Mouse (Mus musculus): ENCODE results near the gene Flnc. TPM values are rescaled to one million over a fixed set of nuclear protein-coding genes. Genes with fewer than 3 reads are reported as not detected.

Gene Flnc
- polyA plus RNA-seq, 1 experiment from 2014 or later, result 2.5 TPM

DNA sequence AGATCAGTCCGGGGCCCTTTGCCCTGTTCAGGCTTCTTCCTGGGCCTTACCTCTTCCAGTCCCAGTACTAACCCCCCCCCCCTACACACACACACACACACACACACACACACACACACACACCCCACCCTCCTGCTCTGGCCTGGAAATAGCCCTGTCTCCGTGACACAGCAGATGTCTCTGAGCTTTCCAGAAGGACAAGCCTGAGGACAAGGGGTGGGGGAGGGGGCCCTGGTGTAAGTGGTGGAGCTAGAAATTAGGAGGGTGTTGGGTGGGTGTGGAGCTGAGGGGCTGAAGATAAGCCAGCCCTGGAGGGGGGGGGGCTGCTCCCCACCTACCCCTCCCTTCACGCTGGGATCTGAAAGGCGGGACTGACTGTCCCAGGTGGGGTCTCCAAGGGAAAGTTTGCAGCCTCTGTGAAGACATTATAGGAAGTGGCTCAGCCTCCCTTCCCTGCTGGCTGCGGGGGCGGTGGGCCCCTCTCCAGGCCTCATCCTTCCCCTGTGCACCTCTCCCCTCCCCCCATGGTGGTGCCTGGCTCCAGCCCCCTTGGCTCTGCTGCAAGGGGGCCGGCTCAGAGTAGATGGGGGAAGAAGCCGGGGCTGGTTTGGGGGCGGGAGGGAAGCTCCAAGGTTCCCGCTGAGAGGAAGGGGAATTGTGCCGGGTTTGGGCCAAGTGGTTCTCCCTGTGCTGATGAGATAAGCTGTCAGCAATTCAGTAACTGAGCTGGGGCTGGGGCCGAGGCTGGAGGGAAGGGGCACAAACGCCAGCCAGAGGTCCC lies 2.0 kb downstream of the Flnc start:
- peaks cover 34% of the 10 kb centered on the region for H3K4me1 ChIP-seq (ENCODE audit: control insufficient read depth, insufficient read depth, low read length)
- peak overlapping the region; percentile 11 for H3K4me3 ChIP-seq (ENCODE audit: low read depth, low read length)
- H3K27ac ChIP-seq (ENCODE audit: low read depth, low read length), result peak overlapping the region; percentile 40; the same call in 1 of the 2 replicates
- no peaks in the 10 kb centered on the region for H3K9me3 ChIP-seq (ENCODE audit: control insufficient read depth, low read length)
- peak overlapping the region; percentile 49 for H3K9ac ChIP-seq (ENCODE audit: low read length)
- peak overlapping the region; percentile 36 for H3K4me2 ChIP-seq
- WGBS, result 3% methylated on average over 13 of the region's 13 CpGs
- DNase-seq (ENCODE audit: low spot score, missing footprints) (peak; percentile 91), ATAC-seq (ENCODE audit: low FRiP score) (peak; percentile 49)
- H3K27me3 ChIP-seq (ENCODE audit: control insufficient read depth, insufficient read depth, low read length), result peaks cover 34% of the 10 kb centered on the region
- H3K36me3 ChIP-seq (ENCODE audit: control insufficient read depth, insufficient read depth, low read length), result no peaks in the 10 kb centered on the region

- Histone ChIP-seq H3K27me3 (ENCODE audit: control insufficient read depth, insufficient read depth, low read length) (peaks cover 34% of the 10 kb centered on the region), H3K36me3 (ENCODE audit: control insufficient read depth, insufficient read depth, low read length) (no peaks in the 10 kb centered on the region), H3K27ac (ENCODE audit: low read depth, low read length) (peak overlapping the region; percentile 40; the same call in 1 of the 2 replicates), H3K9me3 (ENCODE audit: control insufficient read depth, low read length) (no peaks in the 10 kb centered on the region), H3K4me1 (ENCODE audit: control insufficient read depth, insufficient read depth, low read length) (peaks cover 34% of the 10 kb centered on the region), H3K4me3 (ENCODE audit: low read depth, low read length) (no peak overlapping the region), H3K4me2 (peak overlapping the region; percentile 36), H3K9ac (ENCODE audit: low read length) (peak overlapping the region; percentile 40; the same call in 1 of the 2 replicates)
- WGBS, result 11% methylated on average over 6 of the region's 6 CpGs
- DNase-seq (ENCODE audit: low spot score, missing footprints) (peak; percentile 89), ATAC-seq (ENCODE audit: low FRiP score) (peak; percentile 68)
Observed at GRCm38 (mm10) chr6:29435940-29436451, 2.9 kb downstream of the Flnc start.

DNA sequence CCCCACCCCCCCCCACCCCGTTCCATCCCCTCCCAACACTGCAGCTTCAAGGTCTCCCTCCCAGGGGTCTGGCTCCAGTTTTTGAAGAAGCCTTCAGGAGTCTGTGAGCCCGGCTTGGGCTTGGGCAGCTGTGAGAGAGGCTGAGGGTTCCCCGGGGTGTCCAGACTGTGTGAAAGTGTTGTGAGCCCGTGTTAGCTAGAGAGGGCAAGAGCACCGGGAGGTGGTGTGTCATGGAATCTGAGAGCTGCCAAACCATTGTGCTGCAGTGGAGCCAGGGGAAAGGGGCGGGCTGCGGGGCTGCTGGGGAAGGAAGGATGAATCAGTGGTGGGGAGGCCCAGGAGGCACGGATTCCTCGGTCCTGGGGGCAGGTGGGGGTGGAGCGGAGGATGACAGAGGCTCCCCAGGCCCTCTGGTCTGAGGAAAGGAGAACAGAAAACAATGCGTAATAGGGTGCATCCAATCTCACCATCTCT lies 3.4 kb downstream of the Flnc start:
- no peak overlapping the region for H3K4me3 ChIP-seq (ENCODE audit: low read depth, low read length)
- H3K9ac ChIP-seq (ENCODE audit: low read length), result peak overlapping the region; percentile 39; the same call in 1 of the 2 replicates
- peaks cover 34% of the 10 kb centered on the region for H3K27me3 ChIP-seq (ENCODE audit: control insufficient read depth, insufficient read depth, low read length)
- DNase-seq (ENCODE audit: low spot score, missing footprints), result no peak
- peak overlapping the region; percentile 12; the same call in 1 of the 2 replicates for H3K27ac ChIP-seq (ENCODE audit: low read depth, low read length)
- peaks cover 34% of the 10 kb centered on the region for H3K4me1 ChIP-seq (ENCODE audit: control insufficient read depth, insufficient read depth, low read length)
- 7% methylated on average over 11 of the region's 11 CpGs for WGBS
- peak; percentile 35 for ATAC-seq (ENCODE audit: low FRiP score)
- no peaks in the 10 kb centered on the region for H3K36me3 ChIP-seq (ENCODE audit: control insufficient read depth, insufficient read depth, low read length)
- no peaks in the 10 kb centered on the region for H3K9me3 ChIP-seq (ENCODE audit: control insufficient read depth, low read length)
- H3K4me2 ChIP-seq, result peak overlapping the region; percentile 36

DNA sequence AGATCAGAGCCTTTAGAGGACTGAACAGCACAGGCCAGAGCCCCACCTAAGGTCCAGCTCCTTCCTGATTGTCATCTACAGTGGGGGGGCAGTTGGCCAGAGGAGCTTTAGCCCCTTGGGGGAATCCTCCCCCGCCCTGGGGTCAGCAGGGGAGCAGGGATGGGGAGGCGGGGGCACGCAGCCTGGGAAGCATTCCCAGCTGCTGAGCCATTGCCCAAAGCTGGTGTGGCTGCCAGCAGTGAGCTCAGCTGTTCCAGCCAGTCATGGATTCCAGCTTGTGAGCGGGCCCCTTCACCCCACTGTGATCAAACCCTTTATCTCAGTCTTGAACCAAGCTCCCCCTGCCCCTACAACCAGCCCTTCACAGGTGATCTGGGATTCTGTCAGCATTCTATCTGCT lies 6.2 kb downstream of the Flnc start:
- H3K27ac ChIP-seq (ENCODE audit: low read depth, low read length), result no peak overlapping the region
- ATAC-seq (ENCODE audit: low FRiP score), result no peak

GRCm38 (mm10) chr6:29439789-29440188 lies 6.7 kb downstream of the Flnc start:
- Histone ChIP-seq H3K36me3 (ENCODE audit: control insufficient read depth, insufficient read depth, low read length) (no peaks in the 10 kb centered on the region), H3K4me3 (ENCODE audit: low read depth, low read length) (no peak overlapping the region), H3K4me1 (ENCODE audit: control insufficient read depth, insufficient read depth, low read length) (peaks cover 19% of the 10 kb centered on the region), H3K9ac (ENCODE audit: low read length) (no peak overlapping the region), H3K9me3 (ENCODE audit: control insufficient read depth, low read length) (no peaks in the 10 kb centered on the region), H3K4me2 (no peak overlapping the region), H3K27me3 (ENCODE audit: control insufficient read depth, insufficient read depth, low read length) (peaks cover 5% of the 10 kb centered on the region), H3K27ac (ENCODE audit: low read depth, low read length) (no peak overlapping the region)
- ATAC-seq (ENCODE audit: low FRiP score) (no peak), DNase-seq (ENCODE audit: low spot score, missing footprints) (no peak)
- 89% methylated on average over 6 of the region's 6 CpGs for WGBS

More for the DNA sequence above, 6.2 kb downstream of the Flnc start:
- Histone ChIP-seq H3K4me2 (no peak overlapping the region), H3K4me1 (ENCODE audit: control insufficient read depth, insufficient read depth, low read length) (peaks cover 20% of the 10 kb centered on the region), H3K9me3 (ENCODE audit: control insufficient read depth, low read length) (no peaks in the 10 kb centered on the region), H3K4me3 (ENCODE audit: low read depth, low read length) (no peak overlapping the region), H3K36me3 (ENCODE audit: control insufficient read depth, insufficient read depth, low read length) (no peaks in the 10 kb centered on the region), H3K9ac (ENCODE audit: low read length) (no peak overlapping the region), H3K27me3 (ENCODE audit: control insufficient read depth, insufficient read depth, low read length) (peaks cover 11% of the 10 kb centered on the region)
- WGBS, result 62% methylated on average over 4 of the region's 4 CpGs
- DNase-seq (ENCODE audit: low spot score, missing footprints), result no peak

GRCm38 (mm10) chr6:29444773-29445172 lies 11.7 kb downstream of the Flnc start:
- Histone ChIP-seq H3K4me2 (no peak overlapping the region), H3K9ac (ENCODE audit: low read length) (no peak overlapping the region), H3K4me3 (ENCODE audit: low read depth, low read length) (no peak overlapping the region), H3K27ac (ENCODE audit: low read depth, low read length) (no peak overlapping the region), H3K36me3 (ENCODE audit: control insufficient read depth, insufficient read depth, low read length) (no peaks in the 10 kb centered on the region), H3K9me3 (ENCODE audit: control insufficient read depth, low read length) (no peaks in the 10 kb centered on the region), H3K27me3 (ENCODE audit: control insufficient read depth, insufficient read depth, low read length) (no peaks in the 10 kb centered on the region), H3K4me1 (ENCODE audit: control insufficient read depth, insufficient read depth, low read length) (no peaks in the 10 kb centered on the region)
- ATAC-seq (ENCODE audit: low FRiP score) (no peak), DNase-seq (ENCODE audit: low spot score, missing footprints) (no peak)
- 75% methylated on average over 11 of the region's 11 CpGs for WGBS

GRCm38 (mm10) chr6:29445354-29445753 lies 12.3 kb downstream of the Flnc start:
- Histone ChIP-seq H3K4me2 (no peak overlapping the region), H3K4me3 (ENCODE audit: low read depth, low read length) (no peak overlapping the region), H3K36me3 (ENCODE audit: control insufficient read depth, insufficient read depth, low read length) (no peaks in the 10 kb centered on the region), H3K4me1 (ENCODE audit: control insufficient read depth, insufficient read depth, low read length) (no peaks in the 10 kb centered on the region), H3K27me3 (ENCODE audit: control insufficient read depth, insufficient read depth, low read length) (no peaks in the 10 kb centered on the region), H3K27ac (ENCODE audit: low read depth, low read length) (no peak overlapping the region), H3K9me3 (ENCODE audit: control insufficient read depth, low read length) (no peaks in the 10 kb centered on the region), H3K9ac (ENCODE audit: low read length) (no peak overlapping the region)
- WGBS, result 92% methylated on average over 7 of the region's 7 CpGs
- DNase-seq (ENCODE audit: low spot score, missing footprints) (no peak), ATAC-seq (ENCODE audit: low FRiP score) (no peak)

GRCm38 (mm10) chr6:29449858-29450257 lies 16.8 kb downstream of the Flnc start:
- Histone ChIP-seq H3K9ac (ENCODE audit: low read length) (no peak overlapping the region), H3K36me3 (ENCODE audit: control insufficient read depth, insufficient read depth, low read length) (no peaks in the 10 kb centered on the region), H3K4me1 (ENCODE audit: control insufficient read depth, insufficient read depth, low read length) (no peaks in the 10 kb centered on the region), H3K4me2 (no peak overlapping the region), H3K4me3 (ENCODE audit: low read depth, low read length) (no peak overlapping the region), H3K27ac (ENCODE audit: low read depth, low read length) (no peak overlapping the region), H3K9me3 (ENCODE audit: control insufficient read depth, low read length) (no peaks in the 10 kb centered on the region), H3K27me3 (ENCODE audit: control insufficient read depth, insufficient read depth, low read length) (no peaks in the 10 kb centered on the region)
- DNase-seq (ENCODE audit: low spot score, missing footprints) (no peak), ATAC-seq (ENCODE audit: low FRiP score) (no peak)
- WGBS, result 27% methylated on average over 4 of the region's 4 CpGs

GRCm38 (mm10) chr6:29450667-29451066 lies 17.6 kb downstream of the Flnc start:
- DNase-seq (ENCODE audit: low spot score, missing footprints), result no peak
- Histone ChIP-seq H3K36me3 (ENCODE audit: control insufficient read depth, insufficient read depth, low read length) (no peaks in the 10 kb centered on the region), H3K4me1 (ENCODE audit: control insufficient read depth, insufficient read depth, low read length) (no peaks in the 10 kb centered on the region), H3K27ac (ENCODE audit: low read depth, low read length) (no peak overlapping the region), H3K4me2 (no peak overlapping the region), H3K4me3 (ENCODE audit: low read depth, low read length) (no peak overlapping the region), H3K27me3 (ENCODE audit: control insufficient read depth, insufficient read depth, low read length) (no peaks in the 10 kb centered on the region), H3K9me3 (ENCODE audit: control insufficient read depth, low read length) (no peaks in the 10 kb centered on the region), H3K9ac (ENCODE audit: low read length) (no peak overlapping the region)
- ATAC-seq (ENCODE audit: low FRiP score), result no peak
- WGBS, result 94% methylated on average over 6 of the region's 6 CpGs
